Mouse (Mus musculus): ENCODE measurements around the gene Cgnl1.

DNA sequence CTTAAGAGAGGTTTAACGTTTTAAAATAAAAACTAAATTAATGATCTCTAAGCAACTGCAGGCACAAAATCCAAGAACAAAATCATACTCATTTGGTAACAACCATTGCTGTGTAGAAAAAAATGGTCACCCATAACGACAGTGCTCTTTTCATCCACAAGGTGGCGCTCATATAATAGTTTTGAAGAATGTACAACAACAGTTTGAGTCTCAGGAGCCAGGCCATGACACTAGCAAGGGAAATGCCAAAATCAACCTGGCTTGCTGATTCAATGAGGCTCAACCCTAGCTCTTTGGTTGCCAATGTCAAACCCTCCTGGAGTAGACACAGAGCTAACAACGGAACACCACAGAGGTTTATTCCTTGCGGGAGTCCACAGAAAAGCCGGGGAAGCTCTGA, 125.3 kb downstream of the Cgnl1 start:
- TF ChIP-seq CTCF (IDR thresholded peaks at IDR 0.05; ENCODE audit: low read depth) (peak; percentile 87), EP300 (IDR thresholded peaks at IDR 0.05; ENCODE audit: low read depth) (no peak)

All from liver, postnatal 0 days (tissue).